Mouse (Mus musculus): ENCODE results near the gene Crb2. TPM values are rescaled to one million over a fixed set of nuclear protein-coding genes. Genes with fewer than 3 reads are reported as not detected.

Crb2 gene
- polyA plus RNA-seq, 2 experiments: 0.41 to 0.60 TPM

DNA sequence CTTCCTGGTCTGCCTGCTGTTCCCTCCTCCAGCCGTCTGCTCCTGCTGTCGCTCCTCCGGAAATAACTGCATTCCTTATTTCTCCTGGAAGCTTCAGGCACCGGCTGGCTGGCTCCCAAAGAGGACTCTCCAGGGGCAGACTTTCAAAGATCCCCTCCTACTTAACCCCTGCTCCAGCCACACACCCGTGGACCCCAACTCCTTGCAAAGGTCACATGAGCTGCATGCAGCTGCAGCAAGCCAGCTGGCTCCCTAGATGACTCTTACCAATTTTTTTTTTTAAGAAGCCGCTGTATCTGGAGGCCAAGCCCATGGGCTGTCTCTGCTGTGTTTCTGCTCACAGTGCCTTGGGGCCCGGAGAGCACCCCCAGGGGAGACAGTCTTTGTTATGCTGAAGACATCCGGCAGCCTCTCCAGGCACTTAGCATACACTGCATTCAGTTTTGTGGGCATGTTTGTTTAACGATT is 8.9 kb upstream of the Crb2 start:
- Histone ChIP-seq H3K27me3 (ENCODE audit: control insufficient read depth, insufficient read depth, low read length) (no peaks in the 10 kb centered on the region), H3K4me3 (replicated peaks; ENCODE audit: low read length) (no peak overlapping the region), H3K9me3 (ENCODE audit: control insufficient read depth, low read length) (no peaks in the 10 kb centered on the region), H3K4me2 (replicated peaks; ENCODE audit: low read depth, low read length, severe bottlenecking) (peak overlapping the region; percentile 23; the same call in 1 of the 2 replicates), H3K9ac (ENCODE audit: low read depth, low read length, severe bottlenecking) (no peak overlapping the region), H3K27ac (replicated peaks; ENCODE audit: low read depth, low read length) (peak overlapping the region; percentile 27; the same call in 1 of the 2 replicates), H3K36me3 (ENCODE audit: control insufficient read depth, insufficient read depth, low read length) (no peaks in the 10 kb centered on the region), H3K4me1 (ENCODE audit: control insufficient read depth, insufficient read depth, low read length) (peaks cover 61% of the 10 kb centered on the region)
- no peak for TF ChIP-seq POLR2A (IDR thresholded peaks at IDR 0.05; ENCODE audit: borderline replicate concordance, extremely low read depth, insufficient read depth, insufficient read length)
- ATAC-seq (ENCODE audit: low FRiP score, low read depth) (peak; percentile 24), DNase-seq (ENCODE audit: low spot score) (peak; percentile 67)
- WGBS: 6% methylated on average over 9 of the region's 9 CpGs

DNA sequence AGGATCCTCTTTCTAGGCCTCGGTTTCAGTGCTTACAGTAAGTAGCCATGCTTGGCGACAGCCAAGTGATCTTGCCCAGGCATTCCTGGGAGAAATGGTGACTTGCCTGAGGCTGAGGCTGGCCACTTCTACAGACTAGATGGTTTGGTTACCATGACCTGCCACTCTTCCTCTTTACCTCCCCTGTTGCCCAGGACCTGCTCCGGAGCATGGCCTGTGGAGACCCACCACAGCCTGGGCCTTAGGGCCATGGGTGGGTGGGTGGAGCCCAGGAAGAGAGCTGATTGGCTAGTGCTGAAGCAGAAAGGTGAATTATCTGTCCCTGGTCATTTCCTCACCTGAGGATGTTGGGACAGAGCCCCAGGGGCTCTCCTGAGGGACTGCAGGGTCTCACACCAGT is 8.3 kb upstream of the Crb2 start:
- no peaks in the 10 kb centered on the region for H3K27me3 ChIP-seq (ENCODE audit: control insufficient read depth, insufficient read depth, low read length)
- H3K4me3 ChIP-seq (replicated peaks; ENCODE audit: low read length): no peak overlapping the region
- no peaks in the 10 kb centered on the region for H3K36me3 ChIP-seq (ENCODE audit: control insufficient read depth, insufficient read depth, low read length)
- WGBS: 57% methylated on average over 3 of the region's 3 CpGs
- no peak overlapping the region; the same call in 1 of the 2 replicates for H3K27ac ChIP-seq (replicated peaks; ENCODE audit: low read depth, low read length)
- ATAC-seq (ENCODE audit: low FRiP score, low read depth) (no peak), DNase-seq (ENCODE audit: low spot score) (no peak)
- no peak overlapping the region for H3K9ac ChIP-seq (ENCODE audit: low read depth, low read length, severe bottlenecking)
- no peaks in the 10 kb centered on the region for H3K9me3 ChIP-seq (ENCODE audit: control insufficient read depth, low read length)
- H3K4me2 ChIP-seq (replicated peaks; ENCODE audit: low read depth, low read length, severe bottlenecking): no peak overlapping the region
- no peak for TF ChIP-seq POLR2A (IDR thresholded peaks at IDR 0.05; ENCODE audit: borderline replicate concordance, extremely low read depth, insufficient read depth, insufficient read length)
- peaks cover 61% of the 10 kb centered on the region for H3K4me1 ChIP-seq (ENCODE audit: control insufficient read depth, insufficient read depth, low read length)

DNA sequence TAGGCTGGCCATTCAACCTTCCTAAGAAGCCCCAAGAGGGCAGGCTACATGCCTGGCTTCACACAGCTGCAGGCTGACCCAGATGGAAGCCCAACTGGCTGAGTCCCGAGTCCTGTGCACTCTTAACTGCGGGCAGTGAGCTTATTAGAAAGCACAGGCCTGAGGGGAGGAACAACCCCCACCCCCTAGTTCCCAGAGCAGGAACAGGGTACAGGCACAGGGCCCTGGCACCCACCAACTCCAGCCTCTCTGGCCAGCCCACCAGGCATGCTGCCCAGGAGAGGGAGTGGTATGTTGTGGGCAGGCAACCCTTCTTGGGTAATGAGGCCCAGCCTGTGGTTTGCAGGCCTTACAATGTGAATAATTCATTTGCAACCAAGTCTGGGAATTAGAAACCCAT is 7.1 kb upstream of the Crb2 start:
- DNase-seq (ENCODE audit: low spot score) (peak; percentile 62), ATAC-seq (ENCODE audit: low FRiP score, low read depth) (no peak)
- Histone ChIP-seq H3K9ac (ENCODE audit: low read depth, low read length, severe bottlenecking) (no peak overlapping the region), H3K9me3 (ENCODE audit: control insufficient read depth, low read length) (no peaks in the 10 kb centered on the region), H3K4me1 (ENCODE audit: control insufficient read depth, insufficient read depth, low read length) (peaks cover 61% of the 10 kb centered on the region), H3K27me3 (ENCODE audit: control insufficient read depth, insufficient read depth, low read length) (no peaks in the 10 kb centered on the region), H3K4me3 (replicated peaks; ENCODE audit: low read length) (no peak overlapping the region), H3K27ac (replicated peaks; ENCODE audit: low read depth, low read length) (peak overlapping the region; percentile 33; the same call in 1 of the 2 replicates), H3K4me2 (replicated peaks; ENCODE audit: low read depth, low read length, severe bottlenecking) (no peak overlapping the region), H3K36me3 (ENCODE audit: control insufficient read depth, insufficient read depth, low read length) (no peaks in the 10 kb centered on the region)
- 19% methylated on average over 2 of the region's 2 CpGs for WGBS
- no peak for TF ChIP-seq POLR2A (IDR thresholded peaks at IDR 0.05; ENCODE audit: borderline replicate concordance, extremely low read depth, insufficient read depth, insufficient read length)

DNA sequence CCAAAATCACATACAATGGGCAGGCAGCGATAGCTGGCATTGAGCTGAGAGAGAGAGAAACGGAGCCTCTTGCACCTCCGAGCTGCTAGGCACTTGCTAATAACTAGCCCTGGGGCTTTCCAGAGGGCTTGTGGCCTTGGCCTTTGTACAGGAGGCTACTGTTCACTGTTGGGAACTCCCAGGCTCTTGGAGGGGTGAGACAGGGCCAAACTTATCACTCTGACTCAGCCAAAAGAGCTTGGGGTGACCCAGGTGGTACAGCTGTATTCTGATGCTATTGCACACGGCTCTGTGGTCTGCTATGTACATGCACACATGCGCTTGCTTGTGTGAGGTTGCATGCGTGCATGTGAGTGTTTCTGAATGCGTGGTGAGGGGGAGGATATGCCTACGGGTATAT is 6.3 kb upstream of the Crb2 start:
- WGBS: 83% methylated on average over 8 of the region's 8 CpGs
- DNase-seq (ENCODE audit: low spot score): no peak
- Histone ChIP-seq H3K27ac (replicated peaks; ENCODE audit: low read depth, low read length) (no peak overlapping the region), H3K36me3 (ENCODE audit: control insufficient read depth, insufficient read depth, low read length) (no peaks in the 10 kb centered on the region), H3K9me3 (ENCODE audit: control insufficient read depth, low read length) (no peaks in the 10 kb centered on the region), H3K27me3 (ENCODE audit: control insufficient read depth, insufficient read depth, low read length) (no peaks in the 10 kb centered on the region), H3K4me1 (ENCODE audit: control insufficient read depth, insufficient read depth, low read length) (peaks cover 58% of the 10 kb centered on the region), H3K9ac (ENCODE audit: low read depth, low read length, severe bottlenecking) (no peak overlapping the region), H3K4me3 (replicated peaks; ENCODE audit: low read length) (no peak overlapping the region), H3K4me2 (replicated peaks; ENCODE audit: low read depth, low read length, severe bottlenecking) (no peak overlapping the region)
- TF ChIP-seq POLR2A (IDR thresholded peaks at IDR 0.05; ENCODE audit: borderline replicate concordance, extremely low read depth, insufficient read depth, insufficient read length): no peak
- ATAC-seq (ENCODE audit: low FRiP score, low read depth): no peak

DNA sequence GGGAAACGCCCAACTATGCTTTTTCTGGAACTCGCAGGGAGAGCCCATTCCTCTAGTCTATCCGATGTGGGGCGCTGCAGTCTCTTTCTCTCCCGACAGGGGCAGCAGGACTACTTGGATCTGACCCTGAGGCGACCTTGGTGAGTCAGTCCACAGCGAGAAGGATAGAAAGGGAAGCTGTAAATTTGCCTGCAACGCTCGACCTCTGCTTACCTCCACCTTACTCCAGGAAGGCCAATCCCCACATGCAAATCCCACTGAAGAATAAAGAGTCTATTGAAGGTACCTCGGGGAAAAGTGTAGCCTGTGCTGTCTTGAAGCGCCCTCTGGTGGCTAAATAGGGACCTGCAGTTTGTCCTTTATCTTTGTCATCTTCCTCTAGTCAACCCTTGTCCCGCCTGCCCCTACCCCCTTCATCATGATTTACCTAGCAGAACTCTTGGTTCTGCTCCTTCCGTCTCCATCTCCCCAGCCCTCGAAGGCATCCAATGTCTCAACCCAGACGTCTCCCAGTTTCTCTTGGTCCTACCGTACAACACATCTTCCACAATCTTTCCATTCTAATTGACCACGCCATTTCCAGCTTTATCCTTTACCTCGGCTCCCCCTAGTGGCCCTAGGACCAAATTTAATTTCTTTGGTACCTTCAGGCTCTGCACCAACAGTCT is 4.3 kb upstream of the Crb2 start:
- ATAC-seq (ENCODE audit: low FRiP score, low read depth) (peak; percentile 69), DNase-seq (ENCODE audit: low spot score) (peak; percentile 91)
- H3K36me3 ChIP-seq (ENCODE audit: control insufficient read depth, insufficient read depth, low read length): no peaks in the 10 kb centered on the region
- 1% methylated on average over 18 of the region's 18 CpGs for WGBS
- peak overlapping the region; percentile 46 for H3K4me2 ChIP-seq (replicated peaks; ENCODE audit: low read depth, low read length, severe bottlenecking)
- TF ChIP-seq POLR2A (IDR thresholded peaks at IDR 0.05; ENCODE audit: borderline replicate concordance, extremely low read depth, insufficient read depth, insufficient read length): no peak
- H3K27me3 ChIP-seq (ENCODE audit: control insufficient read depth, insufficient read depth, low read length): no peaks in the 10 kb centered on the region; the same call in 1 of the 2 replicates
- H3K4me1 ChIP-seq (ENCODE audit: control insufficient read depth, insufficient read depth, low read length): peaks cover 51% of the 10 kb centered on the region
- peak overlapping the region; percentile 31 for H3K4me3 ChIP-seq (replicated peaks; ENCODE audit: low read length)
- no peak overlapping the region for H3K27ac ChIP-seq (replicated peaks; ENCODE audit: low read depth, low read length)
- H3K9ac ChIP-seq (ENCODE audit: low read depth, low read length, severe bottlenecking): no peak overlapping the region
- no peaks in the 10 kb centered on the region for H3K9me3 ChIP-seq (ENCODE audit: control insufficient read depth, low read length)
